Mouse (Mus musculus) midbrain, embryonic 14.5 days (tissue): Measurements from ENCODE around the gene Gsg1l. TPM values are rescaled to one million over a fixed set of nuclear protein-coding genes. Genes with fewer than 3 reads are reported as not detected.

Source experiments
- ATAC-seq: fragments of 200-750 bp; cut with Nextera tagmentation; 2 replicates; pipeline ENCODE4 v1.8.0; 2017; ENCODE audit warnings: moderate number of reproducible peaks, moderate library complexity; ENCODE audit not compliant: low FRiP score, low TSS enrichment
- DNase-seq: peaks from one replicate; pipeline ENCODE4 v3.0.0-alpha.2; 2015
- H3K27ac ChIP-seq: fragments of 300-500 bp; sonication (generic); replicated peaks from 2 replicates; pipeline ENCODE4 v1.5.1; 2014; ENCODE audit warnings: mild to moderate bottlenecking, low read depth, low read length, moderate library complexity
- H3K27me3 ChIP-seq: fragments of 300-500 bp; sonication (generic); 2 replicates; pipeline ENCODE4 v1.6.1; 2014; ENCODE audit warnings: low read length, control low read depth, mixed read lengths; ENCODE audit not compliant: control insufficient read depth, insufficient read depth
- H3K36me3 ChIP-seq: fragments of 300-500 bp; sonication (generic); 2 replicates; pipeline ENCODE4 v1.6.1; 2014; ENCODE audit warnings: low read length, control low read depth; ENCODE audit not compliant: control insufficient read depth, insufficient read depth
- H3K4me1 ChIP-seq: fragments of 300-500 bp; sonication (generic); 2 replicates; pipeline ENCODE4 v1.6.1; 2014; ENCODE audit warnings: mild to moderate bottlenecking, antibody characterized with exemption, low read length, control low read depth; ENCODE audit not compliant: control insufficient read depth, insufficient read depth
- H3K4me2 ChIP-seq: fragments of 300-500 bp; sonication (generic); 2 replicates; pipeline ENCODE4 v1.6.1; 2014; ENCODE audit warnings: mild to moderate bottlenecking, low read length, moderate library complexity
- H3K4me3 ChIP-seq: fragments of 300-500 bp; sonication (generic); replicated peaks from 2 replicates; pipeline ENCODE4 v1.5.1; 2014; ENCODE audit warnings: low read depth, low read length
- H3K9ac ChIP-seq: fragments of 300-500 bp; sonication (generic); replicated peaks from 2 replicates; pipeline ENCODE4 v1.6.1; 2014; ENCODE audit warnings: mild to moderate bottlenecking, low read length, moderate library complexity
- H3K9me3 ChIP-seq: fragments of 300-500 bp; sonication (generic); 2 replicates; pipeline ENCODE4 v1.6.1; 2016; ENCODE audit warnings: low read length, control low read depth, mixed read lengths; ENCODE audit not compliant: control insufficient read depth
- WGBS: fragments of 180-500 bp; shearing (Covaris S2); extraction: QIAGEN DNeasy Blood & Tissue Kit; methylation state at CpG from one replicate; pipeline ENCODE4 v1.1.7; 2014; 5-methylcytosine and 5-hydroxymethylcytosine counted together
- polyA plus RNA-seq: library from polyadenylated mRNA; unstranded; fragments of >200 nt; fragmentation: Nextera tagmentation; extraction: Ambion mirVana; gene quantifications from 2 replicates; pipeline ENCODE4 v1.2.1, GENCODE M21; 2014

Gene Gsg1l
- polyA plus RNA-seq, 1 experiment from 2014 or later, result 9.6 TPM

GRCm38 (mm10) chr7:126086321-126086741 is 4.1 kb upstream of the Gsg1l start:
- ATAC-seq, result no peak
- no peak overlapping the region for H3K9ac ChIP-seq

GRCm38 (mm10) chr7:126085154-126085553 is 2.9 kb upstream of the Gsg1l start:
- Histone ChIP-seq H3K27me3 (peaks cover 35% of the 10 kb centered on the region), H3K4me1 (peaks cover 16% of the 10 kb centered on the region), H3K27ac (no peak overlapping the region), H3K4me2 (no peak overlapping the region), H3K9me3 (no peaks in the 10 kb centered on the region), H3K9ac (no peak overlapping the region), H3K4me3 (no peak overlapping the region), H3K36me3 (no peaks in the 10 kb centered on the region)
- 91% methylated on average over 9 of the region's 9 CpGs for WGBS
- ATAC-seq, result no peak
- DNase-seq, result no peak

More at GRCm38 (mm10) chr7:126086321-126086741, 4.1 kb upstream of the Gsg1l start:
- Histone ChIP-seq H3K4me2 (no peak overlapping the region), H3K9me3 (no peaks in the 10 kb centered on the region), H3K36me3 (no peaks in the 10 kb centered on the region), H3K27ac (no peak overlapping the region), H3K4me3 (no peak overlapping the region), H3K27me3 (peaks cover 26% of the 10 kb centered on the region; the same call in 1 of the 2 replicates), H3K4me1 (peaks cover 16% of the 10 kb centered on the region)
- DNase-seq, result peak; percentile 66
- 11% methylated on average over 6 of the region's 6 CpGs for WGBS

- Histone ChIP-seq H3K4me2 (no peak overlapping the region), H3K36me3 (no peaks in the 10 kb centered on the region), H3K9me3 (no peaks in the 10 kb centered on the region), H3K4me3 (no peak overlapping the region), H3K27ac (no peak overlapping the region), H3K9ac (no peak overlapping the region), H3K27me3 (peaks cover 38% of the 10 kb centered on the region), H3K4me1 (peaks cover 16% of the 10 kb centered on the region)
- DNase-seq (no peak), ATAC-seq (no peak)
- WGBS, result 10% methylated on average over 4 of the region's 4 CpGs
Observed at GRCm38 (mm10) chr7:126083980-126084348, 1.8 kb upstream of the Gsg1l start.

- no peak for ATAC-seq
- Histone ChIP-seq H3K4me3 (no peak overlapping the region), H3K27me3 (peaks cover 38% of the 10 kb centered on the region), H3K9me3 (no peaks in the 10 kb centered on the region), H3K9ac (no peak overlapping the region), H3K36me3 (no peaks in the 10 kb centered on the region), H3K27ac (no peak overlapping the region), H3K4me1 (peaks cover 16% of the 10 kb centered on the region), H3K4me2 (no peak overlapping the region)
- DNase-seq, result peak; percentile 67
- WGBS, result 16% methylated on average over 9 of the region's 9 CpGs
Observed at GRCm38 (mm10) chr7:126083341-126083979, 1.2 kb upstream of the Gsg1l start.

GRCm38 (mm10) chr7:126081727-126082285 is 405 bp downstream of the Gsg1l start:
- no peaks in the 10 kb centered on the region for H3K36me3 ChIP-seq
- DNase-seq (peak; percentile 62), ATAC-seq (0 out of 2 replicates have a peak, but pooled peaks have one; percentile 37)
- no peaks in the 10 kb centered on the region for H3K9me3 ChIP-seq
- peak overlapping the region; percentile 59 for H3K4me3 ChIP-seq
- WGBS, result under 1% methylated on average over 80 of the region's 80 CpGs
- peaks cover 38% of the 10 kb centered on the region for H3K27me3 ChIP-seq
- peak overlapping the region; percentile 91 for H3K4me2 ChIP-seq
- H3K27ac ChIP-seq, result 0 out of 2 replicates have a peak overlapping the region, but pooled peaks have one; percentile 41
- peak overlapping the region; percentile 68 for H3K9ac ChIP-seq
- peaks cover 16% of the 10 kb centered on the region for H3K4me1 ChIP-seq

GRCm38 (mm10) chr7:126080949-126081654 is 1.1 kb downstream of the Gsg1l start:
- no peaks in the 10 kb centered on the region for H3K36me3 ChIP-seq
- H3K27me3 ChIP-seq, result peaks cover 38% of the 10 kb centered on the region
- H3K4me3 ChIP-seq, result peak overlapping the region; percentile 59
- no peak overlapping the region for H3K27ac ChIP-seq
- no peak for ATAC-seq
- H3K9me3 ChIP-seq, result no peaks in the 10 kb centered on the region
- peaks cover 10% of the 10 kb centered on the region for H3K4me1 ChIP-seq
- peak overlapping the region; percentile 68 for H3K9ac ChIP-seq
- DNase-seq, result peak; percentile 41
- peak overlapping the region; percentile 91 for H3K4me2 ChIP-seq
- WGBS, result 15% methylated on average over 16 of the region's 16 CpGs

- DNase-seq (no peak), ATAC-seq (no peak)
- H3K27ac ChIP-seq, result no peak overlapping the region
- H3K4me2 ChIP-seq, result no peak overlapping the region
- H3K36me3 ChIP-seq, result no peaks in the 10 kb centered on the region
- H3K9me3 ChIP-seq, result no peaks in the 10 kb centered on the region
- H3K9ac ChIP-seq, result no peak overlapping the region
- H3K4me3 ChIP-seq, result no peak overlapping the region
- 85% methylated on average over 1 of the region's 1 CpGs for WGBS
- no peaks in the 10 kb centered on the region for H3K4me1 ChIP-seq
- H3K27me3 ChIP-seq, result peaks cover 15% of the 10 kb centered on the region
Observed at GRCm38 (mm10) chr7:126076935-126077334, 5.3 kb downstream of the Gsg1l start.

GRCm38 (mm10) chr7:126075058-126075457 is 7.2 kb downstream of the Gsg1l start:
- no peaks in the 10 kb centered on the region for H3K36me3 ChIP-seq
- DNase-seq (no peak), ATAC-seq (no peak)
- no peak overlapping the region for H3K4me2 ChIP-seq
- no peaks in the 10 kb centered on the region for H3K9me3 ChIP-seq
- no peak overlapping the region for H3K9ac ChIP-seq
- H3K4me3 ChIP-seq, result no peak overlapping the region
- H3K27ac ChIP-seq, result no peak overlapping the region
- H3K4me1 ChIP-seq, result no peaks in the 10 kb centered on the region
- 80% methylated on average over 9 of the region's 9 CpGs for WGBS
- 0 out of 2 replicates have a peak, but pooled peaks cover 2% of the 10 kb centered on the region for H3K27me3 ChIP-seq
